Mouse (Mus musculus) layer of hippocampus, adult 18-20 months (tissue): Measurements from ENCODE around the gene Slc9a1. TPM values are rescaled to one million over a fixed set of nuclear protein-coding genes. Genes with fewer than 3 reads are reported as not detected.
A peak's percentile ranks its signal among the peaks of the same experiment; 100 is the strongest.

Experiments
- DNase-seq, 2 experiments: peaks; one replicate each; pipeline ENCODE4 v3.0.0; 2022; ENCODE audit warnings: low spot score in 2 of 2
- long read RNA-seq: library from polyadenylated mRNA; stranded (forward); transcript quantifications from one replicate; pipeline ENCODE4 v2.0.0, GENCODE M21; 2021
- total RNA-seq, 2 experiments: library from RNA; stranded (reverse); gene quantifications; 2 replicates each; pipeline ENCODE4 v1.2.3; 2021

Slc9a1 gene
- 10 to 100 TPM; 62.2 to 62.9 TPM for total RNA-seq
- long read RNA-seq, full-length matches to known transcripts, result 14 of 25 reads
- long read RNA-seq, partial matches to known transcripts, result 3 of 25 reads
- long read RNA-seq, other reads (novel, unspliced or antisense), result 8 of 25 reads

DNA sequence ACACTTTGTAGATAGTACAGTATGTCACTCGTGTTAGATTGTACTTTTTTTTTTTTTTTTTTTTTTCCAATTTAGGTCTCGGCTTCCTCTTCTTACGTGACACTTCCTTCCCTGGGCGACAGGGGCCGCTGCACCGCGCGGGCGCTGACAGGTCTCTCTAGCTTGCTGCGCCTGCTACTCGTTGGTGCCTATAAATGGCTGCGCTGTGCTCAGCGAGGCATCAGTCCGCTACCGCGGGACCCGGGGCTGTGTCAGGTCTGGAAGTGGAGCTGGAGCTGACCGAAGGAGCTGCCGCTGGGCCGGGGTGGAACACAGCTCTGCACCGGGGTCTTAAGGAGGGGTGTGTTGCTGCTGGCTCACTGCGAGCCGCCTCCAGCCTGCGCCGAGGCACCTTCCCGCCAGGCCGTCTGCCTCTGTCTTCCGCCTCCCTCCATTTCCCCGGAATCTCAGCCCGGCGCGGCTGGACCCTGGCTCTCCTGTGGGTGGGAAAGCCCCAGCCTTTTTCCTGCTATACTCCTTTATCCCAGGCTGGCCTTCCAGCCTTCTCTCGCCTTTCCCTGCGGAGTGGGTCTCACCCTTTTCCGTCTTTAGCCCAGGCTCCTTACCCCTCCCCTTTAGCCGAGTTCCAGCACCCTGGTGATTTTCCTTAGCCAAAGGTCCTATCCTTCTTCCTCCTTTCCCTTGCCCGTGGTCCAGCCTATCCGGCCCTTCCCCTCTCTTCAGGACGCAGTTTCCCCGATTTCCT is at the start of gene Slc9a1:
TSS of gene Slc9a1 (plus strand) at position 154 of the 745 bp plus-strand sequence.
- DNase-seq, result peak; percentile 88 to 96

DNA sequence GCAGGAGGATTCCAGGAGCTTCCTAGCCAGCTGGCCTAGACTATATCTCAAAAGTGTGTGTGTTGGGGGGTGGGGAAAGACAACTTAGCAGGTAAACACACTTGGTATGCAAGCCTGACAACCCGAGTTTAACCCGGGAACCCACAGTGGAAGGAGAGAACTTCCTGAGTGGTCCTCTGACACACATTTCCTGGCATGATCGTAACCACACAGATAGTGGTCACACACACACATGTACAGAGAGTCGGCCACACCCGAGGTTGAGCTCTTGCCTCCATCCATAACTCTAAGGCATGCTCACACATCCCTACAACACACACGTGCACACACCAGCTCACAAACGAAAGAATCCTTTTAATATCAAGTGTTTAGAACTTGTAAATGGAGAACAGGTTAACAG is 41.4 kb upstream of the Slc9a1 start:
- DNase-seq, result no peak

DNA sequence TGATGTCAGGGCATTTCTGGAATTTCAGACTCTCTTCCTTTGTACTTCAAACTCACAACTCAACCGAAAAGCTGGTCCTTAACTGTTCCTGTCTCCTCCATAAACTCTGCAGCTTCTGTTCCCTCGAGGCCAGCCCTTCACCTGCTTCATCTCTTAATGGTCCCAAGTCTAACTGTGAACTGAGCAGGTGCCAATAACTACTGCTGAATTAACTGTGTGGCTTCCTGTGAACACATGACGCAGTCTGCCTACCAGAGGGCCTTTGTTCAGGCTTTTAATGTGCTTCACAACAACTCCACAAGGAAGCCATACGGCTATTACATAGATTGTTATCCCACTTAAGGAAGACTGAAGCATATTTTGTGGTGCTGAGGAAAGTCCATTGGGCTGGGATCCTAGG is 39.2 kb upstream of the Slc9a1 start:
- DNase-seq, result no peak

DNA sequence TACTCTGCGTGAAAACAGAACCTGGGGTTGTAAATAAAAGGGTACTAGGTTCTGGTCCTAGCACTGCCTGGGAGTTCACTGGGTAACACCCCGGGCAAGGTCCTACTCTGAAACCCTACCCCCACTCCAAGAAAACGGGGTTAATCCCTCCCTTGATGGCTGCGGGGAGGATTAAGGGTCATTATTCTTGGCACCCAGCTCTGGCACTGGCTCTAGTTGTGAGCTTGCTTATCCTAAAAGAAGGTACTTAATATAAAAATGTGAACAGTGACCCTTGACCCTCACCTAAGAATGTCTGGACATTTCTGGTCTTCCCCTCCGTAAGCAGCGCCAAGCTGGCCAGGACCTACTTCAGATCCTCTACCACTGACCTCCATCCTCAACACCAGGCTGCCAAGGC is 36.2 kb upstream of the Slc9a1 start:
- no peak for DNase-seq

DNA sequence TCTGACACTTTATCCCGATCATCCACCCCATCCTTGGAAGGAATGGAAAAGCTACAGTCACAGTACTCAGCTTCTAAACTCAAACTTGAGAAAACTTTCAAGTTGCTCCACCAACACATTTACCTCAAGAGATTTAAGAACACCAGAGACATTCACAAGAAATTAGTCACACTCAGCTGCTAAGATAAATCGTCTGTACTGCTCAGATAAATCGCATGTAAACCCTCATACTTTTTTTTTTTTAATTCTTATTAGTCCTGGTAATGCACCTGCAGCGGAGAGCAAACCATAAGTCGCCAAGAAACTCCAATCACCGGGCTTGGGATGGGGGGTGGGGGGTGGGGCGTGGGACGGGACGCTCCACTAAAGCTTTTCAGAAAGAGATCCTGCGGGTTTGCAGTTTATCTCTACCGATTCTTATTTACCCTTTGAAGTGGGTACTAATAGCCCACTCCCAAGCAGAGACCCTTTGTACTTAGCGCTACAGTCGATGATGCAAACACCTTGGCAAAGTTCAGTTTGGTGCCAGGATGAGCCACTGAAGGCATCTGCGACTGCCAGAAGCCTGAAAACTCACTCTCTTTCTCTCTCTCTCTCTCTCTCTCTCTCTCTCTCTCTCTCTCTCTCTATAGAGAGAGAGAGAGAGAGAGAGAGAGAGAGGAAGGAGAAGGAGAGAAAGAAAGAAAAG is 31.5 kb upstream of the Slc9a1 start:
- DNase-seq, result no peak

DNA sequence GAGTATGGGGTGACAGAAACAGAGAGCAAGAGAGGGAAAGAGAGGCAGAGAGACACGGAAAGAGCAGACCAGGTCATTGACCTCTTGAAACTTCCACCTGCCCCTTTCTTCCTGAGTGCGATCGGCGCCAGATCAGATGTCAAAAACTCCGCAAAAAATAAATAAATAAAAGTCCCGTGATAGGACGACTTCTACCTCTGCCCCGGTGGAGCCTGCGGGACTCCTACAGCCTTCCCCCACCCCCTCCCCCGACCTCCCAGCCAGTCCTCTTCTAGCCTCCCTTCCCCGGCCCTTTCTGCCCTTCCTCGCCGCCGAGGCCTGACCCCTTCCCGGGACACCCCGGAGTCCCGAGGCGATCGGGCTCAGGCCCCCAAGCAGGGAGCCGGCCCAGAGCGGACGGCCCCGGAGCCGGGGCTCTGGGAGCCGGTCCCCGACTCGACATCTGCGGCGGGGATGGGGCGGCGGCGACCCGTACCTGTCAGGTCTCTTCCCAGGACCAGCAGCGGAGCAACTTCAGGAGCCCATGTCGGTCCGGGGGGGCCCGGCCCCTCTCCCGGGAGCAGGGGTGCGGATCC is 30.9 kb upstream of the Slc9a1 start:
- no peak for DNase-seq

DNA sequence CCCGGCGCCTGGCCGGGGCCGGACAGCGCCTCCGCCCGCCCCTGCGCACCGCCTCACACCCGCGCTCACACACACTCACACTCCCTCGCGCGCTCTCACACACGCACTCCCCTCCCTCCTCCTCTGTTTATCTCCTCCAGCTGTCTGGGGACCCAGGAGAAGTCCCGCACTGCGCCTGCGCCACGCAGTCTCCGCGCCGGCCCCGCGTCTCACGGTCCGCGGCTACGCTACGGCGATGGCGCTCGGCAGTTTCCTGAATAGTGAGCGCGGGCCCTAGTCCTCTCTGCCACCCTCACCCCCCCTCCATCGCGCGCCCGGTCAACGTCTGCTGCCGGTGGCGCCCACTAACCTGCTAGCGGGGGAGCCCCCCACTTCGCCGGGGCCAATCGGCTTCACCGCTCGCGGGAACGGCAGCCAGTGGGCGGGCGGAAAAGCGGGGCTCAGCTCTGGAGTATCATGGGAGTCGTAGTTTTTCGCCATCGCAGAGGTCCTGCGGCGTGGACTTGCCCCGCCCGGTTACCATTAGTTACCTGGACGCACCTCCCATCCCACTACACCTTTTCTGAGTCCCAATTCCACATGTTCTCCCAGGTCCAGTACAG is 30.3 kb upstream of the Slc9a1 start:
- peak; percentile 98 to 99 for DNase-seq

DNA sequence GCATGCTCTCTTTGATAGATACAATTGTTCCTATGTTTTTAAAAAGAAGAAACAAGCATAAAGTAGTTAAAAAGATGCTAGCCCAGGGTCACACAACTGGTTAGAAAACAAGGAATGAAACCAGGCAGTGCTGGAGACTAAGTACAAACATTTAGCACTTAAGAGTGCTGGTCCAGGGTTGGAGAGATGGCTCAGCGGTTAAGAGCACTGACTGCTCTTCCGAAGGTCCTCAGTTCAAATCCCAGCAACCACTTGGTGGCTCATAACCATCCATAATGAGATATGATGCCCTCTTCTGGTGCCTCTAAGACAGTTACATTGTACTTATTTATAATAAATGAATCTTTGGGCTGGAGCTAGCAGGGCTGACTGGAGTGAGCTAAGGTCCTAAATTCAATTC is 29.3 kb upstream of the Slc9a1 start:
- no peak for DNase-seq

DNA sequence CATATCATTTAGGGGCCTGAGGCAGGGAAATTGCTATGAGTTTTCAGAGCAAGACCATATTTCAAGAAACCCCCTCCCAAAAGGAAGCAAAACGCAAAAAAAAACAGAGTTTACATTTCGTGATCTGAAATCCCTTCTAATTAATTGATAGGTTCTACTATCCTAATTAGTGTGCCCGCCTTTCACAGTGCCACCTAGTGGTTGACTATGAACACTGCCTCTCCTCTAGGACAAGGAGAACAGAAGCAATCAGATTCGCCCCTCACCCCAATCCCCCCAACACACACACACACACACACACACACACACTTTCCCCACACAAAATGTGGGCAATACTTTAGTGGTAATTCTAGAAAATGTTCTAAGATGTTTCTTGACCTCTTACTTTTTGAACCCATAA is 25.4 kb upstream of the Slc9a1 start:
- DNase-seq, result peak; percentile 19 to 38

DNA sequence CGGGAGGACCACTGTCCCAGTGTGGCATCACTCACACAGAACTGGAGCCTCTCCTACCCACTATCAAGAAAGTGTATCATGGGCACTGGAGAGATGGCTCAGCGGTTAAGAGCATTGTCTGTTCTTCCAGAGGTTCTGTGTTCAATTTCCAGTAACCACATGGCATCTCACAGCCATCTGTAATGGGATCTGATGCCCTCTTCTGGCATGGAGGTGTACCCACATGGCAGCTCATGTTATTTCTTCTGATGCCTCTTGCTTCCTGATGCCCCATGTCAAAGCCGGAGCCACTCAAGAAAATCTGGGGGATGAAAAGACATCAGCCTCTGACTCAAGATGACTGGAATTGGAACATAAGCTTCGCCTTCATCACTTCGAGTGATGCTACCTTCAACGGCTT is 23.8 kb upstream of the Slc9a1 start:
- no peak for DNase-seq

DNA sequence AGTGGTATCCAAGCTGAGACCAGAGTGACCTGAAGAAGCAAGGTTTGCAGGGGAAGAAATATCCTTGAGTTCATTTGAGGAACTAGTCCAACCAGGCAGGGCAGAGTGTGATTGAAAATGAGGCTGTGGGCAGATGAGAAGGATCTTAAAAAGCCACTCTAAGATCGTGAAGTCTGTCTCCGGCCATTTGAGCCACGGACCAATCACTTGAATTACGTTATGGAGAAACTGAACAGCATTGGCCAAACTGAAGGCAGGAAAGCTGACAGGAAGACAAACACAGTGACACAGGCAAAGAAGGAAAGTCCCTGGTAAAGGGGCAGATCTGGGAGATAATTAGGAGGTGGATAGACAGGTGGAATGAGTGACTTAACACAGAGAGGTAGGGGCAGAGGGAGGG is 22.9 kb upstream of the Slc9a1 start:
- DNase-seq, result no peak

DNA sequence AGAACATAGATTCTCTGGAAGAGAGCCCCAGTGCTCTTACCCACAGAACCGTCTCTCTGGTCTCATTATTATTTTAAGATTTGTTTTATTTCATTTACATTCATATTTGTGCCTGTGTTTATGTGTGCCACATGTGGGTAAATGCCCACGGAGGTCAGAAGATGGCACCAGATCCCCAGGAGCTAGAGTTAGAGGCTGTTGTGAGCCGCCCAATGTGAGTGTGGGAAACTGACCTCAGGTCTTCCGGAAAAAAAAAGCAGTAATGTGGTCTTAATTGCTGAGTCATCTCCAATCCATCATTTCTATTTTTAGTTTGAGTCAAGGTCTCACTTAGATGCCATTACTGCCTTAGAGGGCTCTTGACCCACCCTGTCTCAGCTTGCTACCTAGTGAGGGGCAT is 21.9 kb upstream of the Slc9a1 start:
- no peak for DNase-seq

DNA sequence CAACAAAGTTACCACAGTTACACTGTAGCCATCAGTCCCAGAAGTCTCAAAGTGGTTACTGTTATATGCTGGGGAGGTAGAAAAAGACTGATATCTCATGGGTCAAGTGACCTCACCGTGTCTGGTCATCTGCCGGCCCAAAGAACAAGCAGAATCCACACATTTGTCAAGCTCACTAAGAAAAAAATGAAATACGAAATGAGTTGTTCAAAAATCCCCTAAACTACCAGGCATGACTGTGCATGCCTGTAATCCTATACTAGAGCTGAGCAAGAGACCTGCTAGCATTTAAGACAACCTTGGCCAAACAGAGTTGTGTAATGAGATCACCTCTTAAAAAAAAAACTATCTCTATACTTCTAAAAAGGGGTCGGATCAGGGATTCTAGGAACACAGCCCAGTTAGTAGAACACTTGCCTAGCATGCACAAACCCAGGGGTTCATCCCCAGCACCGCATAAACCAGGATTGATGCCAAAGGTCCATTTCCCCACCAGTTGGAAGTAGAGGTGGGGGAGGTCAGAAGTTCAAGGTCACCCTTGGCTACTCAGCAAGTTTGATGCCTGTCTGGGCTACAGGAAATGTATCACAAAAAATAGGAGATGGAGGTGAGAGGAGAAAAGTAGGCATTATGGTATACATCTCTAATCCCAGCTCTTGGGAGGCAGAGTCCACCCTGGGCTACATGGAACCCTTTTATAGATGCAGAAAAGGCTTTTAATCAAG is 21.3 kb upstream of the Slc9a1 start:
- DNase-seq, result no peak

DNA sequence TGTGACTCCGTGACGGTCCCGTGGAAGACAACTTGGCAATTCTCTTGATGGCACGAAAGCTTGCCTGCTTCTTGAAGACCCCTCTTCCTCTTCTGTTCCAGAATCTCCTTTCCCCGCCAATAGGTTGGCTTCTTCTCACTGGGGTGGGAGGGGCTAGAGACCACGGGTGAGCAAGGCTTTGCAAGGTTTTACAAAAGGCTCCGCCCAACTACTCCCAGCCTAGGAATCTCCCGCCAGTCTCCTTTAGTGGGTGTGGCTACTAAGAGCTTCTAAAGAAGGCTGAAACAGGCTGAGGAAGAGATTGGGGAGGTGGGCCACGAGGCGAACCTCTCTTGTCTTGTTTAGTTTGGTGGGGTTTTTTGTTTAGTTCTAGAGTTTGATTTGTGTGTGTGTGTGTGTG is 16.7 kb upstream of the Slc9a1 start:
- no peak for DNase-seq

DNA sequence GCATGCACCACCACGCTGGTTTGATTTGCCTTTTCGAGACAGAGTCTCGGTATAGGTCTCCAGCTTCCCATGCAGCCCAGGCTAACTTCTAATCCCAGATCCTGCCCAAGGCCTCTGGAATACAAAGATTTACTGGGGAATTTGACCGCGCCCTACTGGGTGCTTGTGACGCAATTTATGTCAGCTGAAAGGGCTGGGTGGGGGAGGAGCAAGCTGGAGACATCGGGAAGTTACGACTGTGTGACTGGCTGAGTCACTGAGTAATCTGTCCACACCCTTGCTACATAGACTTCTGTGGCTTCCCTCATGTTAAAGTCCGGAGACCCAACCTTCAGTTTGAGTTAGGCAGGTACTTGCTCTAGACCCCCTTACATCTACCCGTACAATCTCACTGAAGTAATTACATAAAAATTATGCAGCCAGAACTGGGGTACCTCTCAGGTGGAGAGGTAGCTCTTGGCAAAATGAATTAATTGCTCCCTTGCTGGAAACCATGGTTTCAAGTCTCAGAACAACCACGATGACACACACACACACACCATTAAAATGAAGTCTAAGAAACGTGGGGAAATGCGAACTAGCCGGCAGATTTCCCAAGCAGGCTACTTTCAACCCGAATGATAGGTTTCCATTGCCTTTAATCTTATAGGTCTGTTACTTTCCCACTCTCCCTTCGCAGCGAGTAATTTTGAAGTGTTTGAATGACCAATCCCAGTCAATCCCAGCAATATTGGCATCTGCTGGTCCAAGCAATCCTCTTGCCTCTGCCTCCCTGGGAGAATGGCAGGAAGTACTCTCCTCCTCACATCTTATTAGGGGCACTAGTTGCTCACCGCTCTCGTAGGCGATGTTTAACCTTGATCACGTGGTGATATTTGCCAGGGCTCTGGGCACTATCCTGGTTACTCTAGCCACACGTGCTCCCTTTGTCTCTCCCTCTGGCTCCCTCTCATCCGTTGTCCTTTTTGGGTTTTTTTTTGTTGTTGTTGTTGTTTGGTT is 15.8 kb upstream of the Slc9a1 start, which contains the start of gene Wdtc1:
TSS of gene Wdtc1 (minus strand) at position 115 of the 999 bp plus-strand sequence.
- DNase-seq, result no peak

DNA sequence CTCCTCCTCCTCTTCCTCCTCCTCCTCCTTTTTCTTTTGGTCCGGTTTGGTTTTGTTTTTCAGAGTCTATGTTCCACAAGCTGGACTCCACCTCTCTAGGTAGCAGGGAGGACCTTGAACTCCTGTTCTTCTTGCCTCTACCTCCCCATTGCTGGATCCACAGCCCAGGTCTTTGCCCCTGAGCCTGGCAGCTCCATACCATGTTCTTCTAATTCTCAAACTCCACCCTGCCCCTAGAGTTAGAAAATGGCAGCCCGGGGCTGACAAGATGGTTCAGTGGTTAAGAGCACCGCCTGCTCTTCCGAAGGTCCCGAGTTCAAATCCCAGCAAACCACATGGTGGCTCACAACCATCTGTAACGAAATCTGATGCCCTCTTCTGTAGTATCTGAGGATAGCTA is 14.9 kb upstream of the Slc9a1 start:
- DNase-seq, result no peak

DNA sequence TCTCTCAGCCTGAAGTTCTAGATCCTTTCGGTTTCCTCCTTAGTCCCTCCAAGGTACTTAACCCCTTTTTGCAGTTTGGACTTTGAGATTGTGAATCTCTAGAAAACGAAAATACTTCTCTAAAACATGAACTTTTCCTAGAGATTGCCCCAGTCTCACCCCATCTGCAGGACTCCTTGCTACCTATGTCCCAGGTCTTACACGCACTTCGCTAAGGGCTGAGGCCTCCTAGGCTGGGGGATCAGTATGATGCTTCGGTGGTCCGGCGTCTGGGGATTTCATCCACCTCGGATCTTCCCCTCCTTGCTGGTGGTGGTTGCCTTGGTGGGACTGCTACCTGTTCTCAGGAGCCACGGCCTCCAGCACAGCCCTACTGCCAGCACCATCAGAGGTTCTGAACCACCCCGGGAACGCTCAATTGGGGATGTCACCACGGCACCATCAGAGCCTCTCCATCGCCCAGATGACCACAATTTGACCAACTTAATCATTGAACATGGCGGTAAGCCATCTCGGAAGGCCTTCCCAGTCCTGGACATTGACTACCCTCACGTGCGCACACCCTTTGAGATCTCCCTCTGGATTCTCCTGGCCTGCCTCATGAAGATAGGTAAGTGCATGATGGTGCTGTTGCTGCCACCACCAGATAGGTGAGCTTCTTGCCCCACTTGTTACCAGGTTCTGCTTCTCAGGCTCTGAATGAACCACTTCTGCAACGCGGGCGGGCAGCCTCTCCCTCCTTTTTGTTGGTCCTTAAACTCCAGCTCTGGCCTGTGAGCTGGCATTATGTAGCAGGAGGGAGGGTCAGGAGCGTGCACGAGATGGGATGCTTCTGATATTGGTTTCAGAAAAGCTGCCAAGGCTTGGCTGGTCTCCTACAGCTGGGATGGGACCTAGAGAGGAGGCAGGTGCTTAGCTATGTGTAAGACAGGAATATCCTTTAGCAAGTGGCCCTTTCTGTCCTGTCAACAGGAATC is 1.1 kb downstream of the Slc9a1 start:
- no peak for DNase-seq

DNA sequence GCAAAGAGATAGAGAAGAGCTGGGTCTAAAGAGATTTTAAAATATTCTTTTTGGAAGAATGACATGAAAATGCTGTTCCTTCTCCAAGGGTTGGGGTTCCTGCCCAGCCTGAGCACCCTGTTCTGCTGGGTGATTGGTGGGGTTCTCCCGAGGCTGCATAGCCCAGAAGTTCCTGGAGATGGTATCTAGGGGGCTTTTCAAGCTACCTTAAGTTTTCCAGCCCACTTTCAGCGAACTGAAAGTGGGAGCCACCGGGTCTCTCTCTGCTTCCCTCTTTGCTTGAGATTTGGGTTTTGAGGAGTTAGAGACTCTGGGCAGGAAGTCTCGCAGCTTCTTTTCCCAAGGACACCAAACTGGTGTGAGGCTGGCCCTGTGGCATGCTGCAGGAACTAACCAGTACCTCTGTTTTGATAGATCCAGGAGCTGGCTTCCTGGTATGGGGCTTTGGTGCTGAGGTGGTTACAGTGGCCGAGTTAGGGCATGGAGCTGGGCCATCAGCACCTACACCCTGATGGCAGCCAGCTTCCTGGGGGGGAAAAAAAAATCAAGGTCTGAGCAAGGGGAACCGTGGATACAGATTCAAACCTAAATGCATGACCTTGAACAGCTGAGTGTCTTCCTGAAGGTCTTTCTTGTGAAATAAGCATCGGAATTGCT is 2.2 kb downstream of the Slc9a1 start:
- DNase-seq, result peak in 1 of 2 experiments; percentile 12
